Mouse (Mus musculus): ENCODE measurements at regions not wholly inside any gene's neighbourhood (a gene's known extent, or its start where the extent isn't known, plus 50 kb on each side); places are given as distances from the start of the nearest gene placed in this dataset.

DNA sequence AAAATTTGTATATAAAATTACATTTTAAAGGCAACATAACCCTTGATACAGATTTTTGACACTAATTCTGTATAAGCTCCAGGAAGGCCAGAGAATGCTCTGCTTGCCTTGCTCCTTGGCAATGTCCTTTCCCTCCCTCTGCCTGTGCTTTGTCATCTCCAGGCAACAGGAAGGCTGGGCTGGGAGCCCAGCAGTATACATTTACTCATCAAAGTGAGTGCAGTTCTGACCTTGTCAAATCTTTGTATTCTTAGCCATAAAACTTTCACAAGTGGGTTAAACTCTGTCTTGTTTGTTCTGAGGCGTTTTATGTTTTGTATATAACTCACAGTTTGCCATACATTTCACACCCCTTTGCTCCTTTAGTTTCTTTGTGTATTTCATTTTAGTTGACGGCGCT is 375.5 kb upstream of the Prmt6 start:
- Histone ChIP-seq H3K36me3 (no peaks in the 10 kb centered on the region), H3K9ac (no peak overlapping the region), H3K4me1 (no peaks in the 10 kb centered on the region), H3K27ac (replicated peaks) (no peak overlapping the region), H3K4me2 (no peak overlapping the region), H3K9me3 (no peaks in the 10 kb centered on the region), H3K27me3 (replicated peaks) (no peaks in the 10 kb centered on the region), H3K4me3 (no peak overlapping the region)
- no peak for ATAC-seq (ENCODE audit: extremely low read depth, insufficient number of reproducible peaks, low FRiP score, low TSS enrichment)
- 80% methylated on average over 3 of the region's 3 CpGs for WGBS

DNA sequence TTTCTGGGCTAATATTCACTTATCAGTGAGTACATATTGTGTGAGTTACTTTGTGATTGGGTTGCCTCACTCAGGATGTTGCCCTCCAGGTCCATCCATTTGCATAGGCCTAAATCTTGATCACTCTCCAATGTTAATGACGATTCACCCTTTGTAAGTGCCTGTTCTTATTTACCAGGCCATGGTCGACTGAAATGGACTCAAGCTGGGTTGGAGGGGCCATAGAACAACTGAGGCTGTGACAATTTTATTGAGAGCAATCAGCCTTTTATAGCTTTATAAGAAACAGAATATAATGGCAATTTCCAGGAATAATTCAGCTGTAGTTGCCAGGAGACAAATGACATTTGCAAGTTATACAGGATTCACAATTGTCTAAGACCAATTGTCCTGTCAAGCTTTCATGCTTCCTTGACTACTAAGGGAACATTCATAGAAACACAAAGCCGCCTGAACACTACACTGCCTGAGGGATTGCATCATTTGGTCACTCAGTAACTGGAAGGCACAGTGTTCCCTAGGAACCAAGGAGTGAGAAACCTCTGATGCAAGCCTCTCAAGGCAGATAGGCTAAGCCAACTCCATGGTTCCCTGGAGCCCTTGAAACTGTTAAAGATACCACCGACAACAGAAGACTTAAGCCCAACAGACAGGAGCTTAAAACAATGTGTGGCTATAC is 348.5 kb upstream of the Prmt6 start:
- H3K9me3 ChIP-seq, result no peaks in the 10 kb centered on the region
- no peak overlapping the region for H3K9ac ChIP-seq
- H3K4me3 ChIP-seq, result no peak overlapping the region
- H3K27me3 ChIP-seq (replicated peaks), result no peaks in the 10 kb centered on the region
- H3K36me3 ChIP-seq, result no peaks in the 10 kb centered on the region
- WGBS, result 65% methylated on average over 4 of the region's 4 CpGs
- H3K27ac ChIP-seq (replicated peaks), result no peak overlapping the region
- no peak overlapping the region for H3K4me2 ChIP-seq
- ATAC-seq (ENCODE audit: extremely low read depth, insufficient number of reproducible peaks, low FRiP score, low TSS enrichment), result no peak
- H3K4me1 ChIP-seq, result no peaks in the 10 kb centered on the region

DNA sequence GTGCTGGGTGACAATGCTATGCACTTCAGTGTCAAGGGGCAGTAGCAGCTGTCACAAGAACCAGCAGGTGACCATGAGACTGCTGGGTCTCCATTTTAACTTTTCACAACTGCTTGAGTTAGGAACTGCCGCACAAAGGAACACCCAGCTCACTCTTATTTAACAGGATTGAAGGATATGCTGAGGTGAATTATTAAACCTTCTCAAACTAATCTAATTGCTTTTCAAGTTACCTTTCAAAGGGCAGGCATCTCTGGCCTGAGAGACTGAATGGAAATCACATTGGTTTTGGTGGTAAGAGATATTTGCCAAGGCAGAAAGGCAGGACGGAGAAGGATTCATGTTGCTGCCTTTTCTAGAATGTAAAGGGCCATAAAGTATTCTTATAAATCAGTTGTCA is 332.0 kb upstream of the Prmt6 start:
- Histone ChIP-seq H3K4me2 (no peak overlapping the region), H3K9ac (no peak overlapping the region), H3K4me3 (no peak overlapping the region), H3K9me3 (no peaks in the 10 kb centered on the region), H3K27me3 (replicated peaks) (no peaks in the 10 kb centered on the region), H3K4me1 (no peaks in the 10 kb centered on the region), H3K27ac (replicated peaks) (no peak overlapping the region), H3K36me3 (no peaks in the 10 kb centered on the region)
- 78% methylated on average over 2 of the region's 2 CpGs for WGBS
- no peak for ATAC-seq (ENCODE audit: extremely low read depth, insufficient number of reproducible peaks, low FRiP score, low TSS enrichment)

DNA sequence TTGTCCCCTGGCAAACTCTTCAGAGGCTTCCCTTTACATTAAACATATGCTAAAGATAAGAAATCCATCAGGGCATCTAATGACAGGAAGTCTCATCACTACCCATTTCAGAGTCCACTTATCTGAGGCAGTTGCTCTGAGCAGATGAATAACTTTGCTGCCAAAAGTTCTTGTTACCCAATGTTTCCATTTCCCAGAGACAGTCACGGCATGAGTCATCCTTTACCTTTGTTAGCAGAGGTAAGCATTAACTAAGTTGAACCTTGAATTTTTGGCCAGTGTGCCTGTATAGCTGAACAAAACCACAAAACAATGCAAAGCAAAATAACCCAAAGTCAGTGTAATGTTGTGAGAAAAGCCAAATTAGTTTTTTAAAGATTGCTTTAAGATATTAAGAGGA is 328.5 kb upstream of the Prmt6 start:
- Histone ChIP-seq H3K9ac (no peak overlapping the region), H3K4me3 (no peak overlapping the region), H3K27ac (replicated peaks) (no peak overlapping the region), H3K36me3 (no peaks in the 10 kb centered on the region), H3K4me2 (no peak overlapping the region), H3K4me1 (no peaks in the 10 kb centered on the region), H3K27me3 (replicated peaks) (no peaks in the 10 kb centered on the region), H3K9me3 (no peaks in the 10 kb centered on the region)
- no peak for ATAC-seq (ENCODE audit: extremely low read depth, insufficient number of reproducible peaks, low FRiP score, low TSS enrichment)
- 54% methylated on average over 1 of the region's 1 CpGs for WGBS

DNA sequence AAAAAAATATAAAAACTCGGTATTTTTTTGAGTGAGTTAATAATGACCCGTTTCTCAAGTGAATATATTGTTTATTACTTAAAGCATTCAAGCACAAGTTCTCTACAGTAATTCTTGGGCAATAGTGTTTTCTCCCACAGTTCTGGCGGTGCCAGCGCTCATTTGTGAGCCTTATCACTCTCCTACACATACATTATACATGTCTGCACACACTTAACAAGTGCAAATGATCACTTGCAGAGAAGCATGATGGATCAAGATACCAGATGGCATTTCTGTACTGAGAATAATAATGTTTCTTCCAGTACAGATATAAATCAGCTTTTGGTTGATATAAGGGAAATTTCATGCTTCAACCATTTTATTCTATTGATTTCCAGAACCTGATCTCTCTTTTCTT is 316.4 kb upstream of the Prmt6 start:
- 71% methylated on average over 4 of the region's 4 CpGs for WGBS
- no peak for ATAC-seq (ENCODE audit: extremely low read depth, insufficient number of reproducible peaks, low FRiP score, low TSS enrichment)

DNA sequence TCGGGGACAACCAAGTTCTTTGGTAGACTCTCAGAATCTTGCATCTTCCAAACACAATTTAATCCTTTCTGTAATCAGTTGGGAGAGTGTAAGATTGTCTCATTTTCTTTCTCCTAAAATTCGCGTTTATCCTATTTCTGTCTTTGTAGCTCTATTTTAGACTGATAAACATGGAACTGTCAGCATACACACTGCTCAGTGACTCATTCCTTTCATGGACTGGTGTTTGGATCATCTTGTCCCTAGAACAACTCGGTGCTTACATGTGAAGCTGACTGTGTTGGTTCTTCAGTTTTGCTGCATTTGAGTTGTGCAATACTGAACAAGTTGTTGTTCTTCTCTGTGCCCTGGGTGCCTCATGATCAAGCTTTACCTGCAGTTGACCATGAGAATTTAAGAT is 296.5 kb upstream of the Prmt6 start:
- 63% methylated on average over 4 of the region's 4 CpGs for WGBS
- Histone ChIP-seq H3K27ac (replicated peaks) (no peak overlapping the region), H3K9me3 (no peaks in the 10 kb centered on the region), H3K4me2 (no peak overlapping the region), H3K4me1 (no peaks in the 10 kb centered on the region), H3K36me3 (no peaks in the 10 kb centered on the region), H3K4me3 (no peak overlapping the region), H3K9ac (no peak overlapping the region), H3K27me3 (replicated peaks) (no peaks in the 10 kb centered on the region)
- ATAC-seq (ENCODE audit: extremely low read depth, insufficient number of reproducible peaks, low FRiP score, low TSS enrichment), result no peak

More for the DNA sequence above, 316.4 kb upstream of the Prmt6 start:
- Histone ChIP-seq H3K9me3 (no peaks in the 10 kb centered on the region), H3K4me3 (no peak overlapping the region), H3K36me3 (no peaks in the 10 kb centered on the region), H3K27ac (replicated peaks) (no peak overlapping the region), H3K4me1 (no peaks in the 10 kb centered on the region), H3K27me3 (replicated peaks) (no peaks in the 10 kb centered on the region), H3K9ac (no peak overlapping the region), H3K4me2 (no peak overlapping the region)

DNA sequence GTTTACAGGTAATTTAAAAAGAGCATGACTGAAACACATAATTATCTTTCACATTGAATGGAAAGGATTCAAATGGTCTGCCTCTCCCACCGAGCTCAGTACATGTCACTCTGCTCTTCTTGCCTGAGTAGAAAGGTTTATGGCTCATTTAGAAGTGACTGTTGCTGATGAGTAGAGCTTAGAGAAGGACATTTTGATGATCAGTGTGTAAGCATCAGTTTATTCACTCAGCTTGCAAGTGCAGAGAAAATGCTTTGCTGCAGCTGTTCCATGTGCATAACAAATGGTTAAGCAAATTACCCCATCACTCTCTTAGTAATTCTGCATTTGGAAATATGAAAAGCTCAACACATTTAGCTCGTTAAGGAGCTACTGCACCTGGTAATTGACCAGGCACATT is 287.5 kb upstream of the Prmt6 start:
- 48% methylated on average over 2 of the region's 2 CpGs for WGBS
- H3K9ac ChIP-seq, result no peak overlapping the region
- H3K36me3 ChIP-seq, result no peaks in the 10 kb centered on the region
- H3K4me2 ChIP-seq, result no peak overlapping the region
- no peak for ATAC-seq (ENCODE audit: extremely low read depth, insufficient number of reproducible peaks, low FRiP score, low TSS enrichment)
- no peak overlapping the region for H3K4me3 ChIP-seq
- no peak overlapping the region for H3K27ac ChIP-seq (replicated peaks)
- H3K9me3 ChIP-seq, result no peaks in the 10 kb centered on the region
- no peaks in the 10 kb centered on the region for H3K27me3 ChIP-seq (replicated peaks)
- H3K4me1 ChIP-seq, result no peaks in the 10 kb centered on the region
